Mouse (Mus musculus) layer of hippocampus, adult 8-10 months (tissue): ENCODE results near the gene Slc20a1. TPM values are rescaled to one million over a fixed set of nuclear protein-coding genes. Genes with fewer than 3 reads are reported as not detected.

Experiments
- DNase-seq, 2 experiments: peaks; one replicate each; pipeline ENCODE4 v3.0.0; 2022; ENCODE audit warnings: low spot score in 2 of 2
- total RNA-seq, 4 experiments: library from RNA; stranded (reverse); gene quantifications; 2 replicates each; pipeline ENCODE4 v1.2.4; 2022

Slc20a1 gene
- total RNA-seq, 4 experiments from 2014 or later: 143 to 159 (median 145) TPM

DNA sequence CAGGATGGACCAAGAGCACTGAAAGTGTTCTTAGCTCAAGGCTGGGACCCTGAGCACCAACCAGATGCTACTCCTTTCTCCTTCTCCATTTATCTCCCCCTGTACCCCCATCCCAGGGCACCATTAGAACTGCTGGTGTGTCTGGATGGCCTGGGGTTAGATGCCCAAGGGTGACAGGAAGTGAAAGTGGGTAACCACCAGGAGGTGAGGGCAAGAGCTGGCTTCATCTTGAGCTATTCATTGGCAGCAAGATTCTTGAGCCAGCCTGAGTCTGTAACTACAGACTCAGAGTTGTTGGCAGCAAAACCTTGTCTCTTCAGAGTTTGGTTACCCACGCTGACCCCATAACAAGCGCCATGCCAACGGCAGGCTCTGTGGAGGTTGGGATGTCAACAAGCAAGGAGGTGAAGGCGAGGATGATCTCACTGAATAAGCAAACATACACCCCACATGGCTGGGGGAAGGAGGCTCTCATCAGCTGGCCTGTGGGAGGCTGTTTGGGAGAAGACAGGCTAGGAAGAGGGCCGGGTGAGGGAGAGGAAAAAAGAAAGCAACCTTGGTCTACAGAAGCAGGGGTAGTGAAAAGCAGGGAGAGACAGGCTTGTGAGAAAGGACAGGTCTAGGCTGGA lies 12.2 kb upstream of the Slc20a1 start:
- peak; percentile 32 to 51 for DNase-seq

GRCm38 (mm10) chr2:129192392-129193150 lies 6.0 kb upstream of the Slc20a1 start:
- no peak for DNase-seq

DNA sequence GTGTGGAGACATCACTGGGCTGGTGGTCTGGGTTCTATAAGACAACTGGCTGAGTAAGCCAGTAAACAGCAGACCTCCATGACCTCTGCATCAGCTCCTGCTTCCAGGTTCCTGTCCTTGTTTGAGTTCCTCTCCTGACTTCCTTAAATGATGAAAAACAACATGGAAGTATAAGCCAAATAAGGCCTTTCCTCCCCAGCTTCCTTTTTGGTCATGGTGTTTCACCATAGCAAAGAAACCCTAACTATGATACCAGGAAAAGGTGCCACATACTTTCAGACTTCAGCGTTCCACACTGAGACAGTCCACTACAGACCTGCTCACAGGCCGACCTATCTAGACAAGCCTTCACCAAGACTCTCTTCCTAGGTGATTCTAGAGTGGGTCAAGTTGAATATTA lies 2.2 kb upstream of the Slc20a1 start:
- no peak for DNase-seq

- DNase-seq: no peak
These were observed 1.4 kb upstream of the Slc20a1 start for GRCm38 (mm10) chr2:129197197-129197596.

GRCm38 (mm10) chr2:129197843-129198435 lies 625 bp upstream of the Slc20a1 start:
- no peak for DNase-seq

DNA sequence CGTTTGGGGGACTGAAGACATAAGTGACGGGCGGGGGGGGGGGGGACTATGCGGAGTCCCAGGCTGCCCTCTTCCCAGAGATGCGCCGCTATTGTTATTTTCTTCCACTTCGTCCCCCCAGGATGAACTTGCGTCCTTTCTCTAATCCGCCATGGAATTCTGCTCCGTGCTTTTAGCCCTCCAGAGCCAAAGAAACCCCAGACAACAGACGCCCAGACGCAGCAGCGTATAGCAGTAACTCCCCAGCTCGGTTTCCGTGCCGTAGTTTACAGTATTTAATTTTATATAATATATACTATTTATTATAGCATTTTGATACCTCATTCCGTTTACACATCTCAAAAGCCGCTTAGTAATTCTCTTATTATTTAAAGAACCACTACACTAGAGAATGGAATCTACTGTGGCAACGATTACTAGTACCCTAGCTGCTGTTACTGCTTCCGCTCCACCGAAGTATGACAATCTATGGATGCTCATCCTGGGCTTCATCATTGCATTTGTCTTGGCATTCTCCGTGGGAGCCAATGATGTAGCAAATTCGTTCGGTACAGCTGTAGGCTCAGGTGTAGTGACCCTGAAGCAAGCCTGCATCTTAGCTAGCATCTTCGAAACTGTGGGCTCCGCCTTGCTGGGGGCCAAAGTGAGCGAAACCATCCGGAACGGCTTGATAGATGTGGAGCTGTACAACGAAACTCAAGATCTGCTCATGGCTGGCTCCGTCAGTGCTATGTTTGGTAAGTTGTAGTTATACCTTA lies 943 bp downstream of the Slc20a1 start:
- peak in 1 of 2 experiments; percentile 26 for DNase-seq

- no peak for DNase-seq
These were observed 6.4 kb downstream of the Slc20a1 start for GRCm38 (mm10) chr2:129205000-129205399.

DNA sequence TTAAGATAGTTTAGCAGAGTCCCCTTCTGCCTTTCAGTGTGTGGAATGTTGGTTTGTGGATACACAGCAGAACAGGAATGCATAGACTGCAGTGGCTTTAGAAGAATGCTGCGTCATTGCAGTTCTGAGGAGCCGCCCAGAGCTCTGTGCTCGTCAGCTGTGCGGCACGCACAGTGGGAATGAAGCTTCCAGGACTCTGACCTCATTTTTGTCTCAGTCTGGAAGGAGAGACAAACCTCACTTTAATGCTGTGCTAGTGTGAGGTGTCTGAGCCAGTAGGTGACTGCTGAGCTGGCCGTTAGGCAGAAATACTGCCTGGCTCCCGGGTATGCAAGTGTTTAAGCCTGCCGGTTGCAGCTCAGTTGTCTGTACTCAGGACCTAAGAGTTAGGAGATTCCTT lies 8.3 kb downstream of the Slc20a1 start:
- DNase-seq: no peak

GRCm38 (mm10) chr2:129208181-129208746 lies 9.7 kb downstream of the Slc20a1 start:
- no peak for DNase-seq

DNA sequence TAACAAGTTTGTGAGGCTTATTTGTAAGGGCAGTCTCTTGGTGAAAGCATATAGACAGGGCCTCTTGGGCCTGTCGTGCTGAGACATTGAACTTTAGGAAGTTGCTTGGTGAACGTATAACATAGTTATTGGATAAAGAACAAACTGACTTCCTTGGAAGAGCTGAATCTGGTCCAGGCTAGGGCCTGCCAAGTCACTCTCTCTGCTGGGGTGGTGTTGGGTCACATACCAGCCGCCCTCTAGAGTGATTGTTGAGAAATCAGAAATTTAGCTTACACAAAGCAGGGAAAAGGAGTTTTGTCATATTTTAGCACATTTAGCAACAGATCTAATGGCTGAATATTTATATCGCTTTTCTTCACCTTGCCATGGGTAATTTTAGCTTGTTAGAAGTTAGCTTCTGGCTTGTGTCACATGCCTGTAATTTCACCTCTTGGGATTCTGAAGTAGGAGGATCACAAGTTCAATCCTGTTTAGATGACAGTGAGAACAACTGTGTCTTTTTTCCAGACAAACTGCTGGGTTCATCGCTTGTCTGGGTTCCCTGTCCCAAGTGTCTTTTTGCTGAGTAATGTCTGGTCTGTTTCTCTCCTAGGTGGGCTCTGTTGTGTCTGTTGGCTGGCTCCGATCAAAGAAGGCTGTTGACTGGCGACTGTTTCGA lies 11.7 kb downstream of the Slc20a1 start:
- DNase-seq: no peak

- DNase-seq: peak in 1 of 2 experiments; percentile 18
These were observed 12.7 kb downstream of the Slc20a1 start for GRCm38 (mm10) chr2:129211255-129211654.

- DNase-seq: no peak
These were observed 13.4 kb downstream of the Slc20a1 start for GRCm38 (mm10) chr2:129211957-129212356.

DNA sequence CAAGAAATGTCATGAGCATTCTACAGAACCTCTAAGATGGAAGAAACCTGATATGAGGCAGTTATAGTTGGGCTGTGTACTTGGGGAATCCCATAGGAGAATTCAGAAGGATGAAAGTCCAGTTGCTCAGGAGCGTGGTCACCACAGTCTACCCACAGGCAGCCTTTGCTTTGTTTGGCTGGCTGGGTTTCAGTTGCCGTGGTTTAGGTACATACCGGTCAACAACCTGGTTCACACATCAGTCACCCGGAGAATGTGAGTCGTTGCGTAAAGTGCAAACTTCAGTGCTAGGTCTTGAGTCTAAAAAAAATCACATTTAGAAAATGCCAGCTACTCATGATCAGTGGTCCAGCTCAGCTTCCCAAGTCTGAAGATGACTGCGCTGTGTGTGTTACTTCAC lies 14.0 kb downstream of the Slc20a1 start:
- DNase-seq: no peak

- no peak for DNase-seq
These were observed 16.2 kb downstream of the Slc20a1 start for GRCm38 (mm10) chr2:129214774-129215173.

- DNase-seq: no peak
These were observed 19.1 kb downstream of the Slc20a1 start for GRCm38 (mm10) chr2:129217612-129218185.

DNA sequence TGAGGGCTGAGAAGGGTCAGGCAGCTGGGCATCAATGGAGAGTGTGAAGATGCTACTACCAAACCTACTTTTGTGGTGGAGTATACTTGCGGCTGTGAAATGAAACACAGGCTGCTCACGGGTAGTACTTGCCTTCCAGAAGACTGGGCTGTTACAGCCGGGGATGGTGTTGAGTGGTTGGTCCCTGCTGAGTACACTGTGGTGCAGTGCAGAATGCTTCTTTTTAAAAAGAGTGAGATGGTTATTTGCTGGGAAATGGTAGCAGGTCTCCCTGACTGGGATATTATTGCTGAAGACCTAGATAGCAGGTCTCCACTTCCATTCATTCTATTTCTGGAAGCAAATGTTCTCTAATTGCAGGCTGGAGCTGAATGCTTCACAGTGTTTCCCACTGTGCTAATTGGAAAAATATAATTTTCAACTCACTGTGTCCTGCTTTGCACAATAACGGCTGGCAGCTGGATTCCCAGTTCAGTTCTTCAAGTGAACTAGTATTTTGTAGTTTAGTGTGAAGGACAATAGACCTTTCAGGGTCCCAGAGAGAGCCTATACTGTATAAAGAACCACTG lies 20.1 kb downstream of the Slc20a1 start:
- DNase-seq: no peak

DNA sequence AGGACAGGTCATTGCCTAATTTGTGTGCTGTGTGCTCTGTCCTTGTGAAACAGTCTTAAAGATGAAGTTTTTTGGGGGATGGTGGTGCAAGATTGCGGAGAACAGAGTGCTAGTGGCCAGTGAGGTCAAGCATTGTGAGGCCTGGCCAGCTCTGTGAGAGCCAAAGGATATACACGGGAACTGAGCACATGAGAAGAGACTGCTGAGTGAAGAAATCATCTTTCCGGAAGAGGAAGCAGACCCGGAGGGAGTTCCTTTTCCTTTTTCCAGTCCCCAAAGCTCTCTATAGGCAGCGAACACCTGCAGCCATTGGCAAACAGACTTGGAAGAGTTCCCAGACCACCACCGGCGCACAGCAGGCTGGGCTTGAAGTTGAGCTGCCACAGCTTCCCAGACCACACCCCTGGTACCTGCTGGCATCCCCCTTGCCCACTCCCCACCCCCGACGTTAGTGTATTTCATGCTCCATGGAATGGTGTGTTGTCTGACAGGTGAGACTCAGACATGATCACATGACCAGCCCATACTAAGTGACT lies 22.6 kb downstream of the Slc20a1 start:
- DNase-seq: no peak

- DNase-seq: no peak
These were observed 25.6 kb downstream of the Slc20a1 start for GRCm38 (mm10) chr2:129224178-129224577.

- no peak for DNase-seq
These were observed 26.8 kb downstream of the Slc20a1 start for GRCm38 (mm10) chr2:129225251-129225819.
